Mouse (Mus musculus) liver, embryonic 14 days (tissue): ENCODE results near the gene Dis3l2. TPM values are rescaled to one million over a fixed set of nuclear protein-coding genes. Genes with fewer than 3 reads are reported as not detected.

ENCODE experiments used
- polyA plus RNA-seq: library from polyadenylated mRNA; depleted of rRNA; stranded (reverse); fragments of >200 nt; gene quantifications from 2 replicates; pipeline ENCODE4 v1.2.3, GENCODE M21; 2012; rRNA removed

The Dis3l2 gene
- 5.5 and 6.2 TPM in 2 replicates for polyA plus RNA-seq

DNA sequence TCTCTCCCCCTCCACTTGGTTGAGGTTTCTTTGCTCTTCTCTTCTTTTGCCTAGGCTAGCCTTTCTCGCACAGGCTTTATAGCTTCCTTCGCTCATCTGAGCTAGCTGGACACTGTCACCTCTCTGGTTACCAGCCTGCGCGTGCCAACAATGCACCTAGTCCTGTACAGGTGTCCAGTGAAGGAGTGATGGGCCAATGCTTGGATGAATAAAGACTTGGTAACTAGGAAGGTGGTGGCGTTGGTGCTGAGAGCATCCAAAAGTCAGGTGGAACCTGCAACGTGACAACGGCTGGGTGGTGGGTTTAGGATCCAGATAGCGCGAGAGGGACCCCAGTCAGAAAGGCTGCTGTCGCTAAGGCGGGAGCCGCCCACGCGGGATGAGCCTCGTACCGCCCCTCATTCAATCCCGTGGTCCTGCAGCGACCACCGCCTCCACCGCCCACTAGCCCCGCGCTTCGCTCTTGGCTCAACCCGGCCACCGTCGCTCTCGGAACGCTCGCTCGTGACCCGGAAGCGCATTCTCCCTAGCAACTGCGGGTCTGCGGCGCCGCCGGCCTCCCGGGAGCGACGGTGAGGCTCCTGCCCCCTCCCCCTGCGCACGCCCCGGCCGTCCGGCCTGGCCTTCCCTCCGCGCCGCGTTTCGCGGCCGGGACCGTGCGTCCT, at the start of gene Dis3l2:
Gene Dis3l2, plus strand, starts transcription at position 509 of the 665 bp plus-strand sequence.

DNA sequence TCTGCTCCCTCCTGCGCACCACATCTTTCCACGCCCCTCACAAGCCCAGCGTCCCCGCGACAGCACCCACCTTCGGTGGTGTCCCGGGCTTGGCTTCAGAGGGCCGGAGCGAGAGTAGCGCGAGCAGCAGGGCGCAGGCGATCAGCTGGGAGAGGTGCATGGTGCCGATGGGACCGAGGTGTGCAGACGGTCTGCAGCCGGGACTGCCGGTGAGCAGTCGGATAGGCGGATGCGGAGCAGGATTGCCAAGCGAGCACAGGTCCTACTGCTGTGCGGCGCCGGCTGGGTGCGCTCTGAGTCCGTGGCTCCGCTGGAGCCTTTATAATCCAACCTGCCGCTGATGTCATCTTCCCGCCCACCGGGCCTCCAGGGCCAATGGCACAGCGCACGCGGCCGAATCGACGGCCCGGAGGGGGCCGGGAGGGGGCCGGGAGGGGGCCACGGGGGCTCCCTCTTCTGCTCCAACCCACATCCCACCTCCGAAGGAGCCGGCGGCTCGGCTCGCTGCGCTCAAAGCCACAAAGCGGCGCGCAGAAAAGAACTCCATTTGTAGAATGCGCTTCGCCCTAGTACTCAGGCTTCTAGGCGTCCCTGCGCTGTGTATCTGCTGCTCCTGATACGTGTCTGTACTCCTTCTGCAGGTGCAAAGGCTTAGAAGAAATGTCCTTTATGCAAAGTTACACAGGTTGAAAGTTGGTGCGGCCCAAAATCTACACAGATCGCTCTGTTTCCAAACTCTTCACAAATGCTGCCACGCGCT, 33.1 kb upstream of the Dis3l2 start, which contains the start of gene Nppc:
Gene Nppc, minus strand, starts transcription at position 293 of the 760 bp plus-strand sequence.

DNA sequence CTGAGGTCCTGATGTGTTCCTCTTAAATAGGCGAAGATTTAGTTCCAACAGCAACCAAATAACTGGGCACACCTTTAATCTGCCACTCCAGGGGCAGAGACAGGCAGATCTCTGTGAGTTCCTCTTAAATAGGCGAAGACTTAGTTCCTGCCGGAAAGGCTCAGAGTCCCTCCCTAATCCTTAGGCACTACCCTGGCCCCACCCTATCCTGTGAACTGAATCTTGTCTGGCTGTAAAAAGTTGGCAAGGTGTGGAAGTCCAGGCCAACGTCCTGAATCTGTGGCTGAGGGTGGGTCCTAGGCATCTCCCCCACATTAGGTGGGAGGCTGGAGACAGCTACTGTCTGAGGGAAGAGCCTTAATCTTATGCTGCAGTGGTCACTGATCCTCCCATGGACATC, 386.2 kb downstream of the Dis3l2 start, which contains the start of gene Alppl2:
Gene Alppl2, minus strand, starts transcription at position 101 of the 400 bp plus-strand sequence.

Other genes starting within 250 kb of the Dis3l2 start
- gene Ptma, start 177.1 kb upstream of the Dis3l2 start, polyA plus RNA-seq = 1,485 and 1,883 TPM in 2 replicates
- 19.9 and 22.1 TPM in 2 replicates for gene Pde6d, start 121.2 kb upstream of the Dis3l2 start, polyA plus RNA-seq
- gene Cops7b, start 120.9 kb upstream of the Dis3l2 start, polyA plus RNA-seq = 14.2 and 16.4 TPM in 2 replicates
- gene Nppc, start 33.2 kb upstream of the Dis3l2 start, polyA plus RNA-seq = 0.06 TPM in 1 of 2 replicates, not detected in the other